ENCODE assay signal across 9 mouse cellular contexts in the genomic region with DNA sequence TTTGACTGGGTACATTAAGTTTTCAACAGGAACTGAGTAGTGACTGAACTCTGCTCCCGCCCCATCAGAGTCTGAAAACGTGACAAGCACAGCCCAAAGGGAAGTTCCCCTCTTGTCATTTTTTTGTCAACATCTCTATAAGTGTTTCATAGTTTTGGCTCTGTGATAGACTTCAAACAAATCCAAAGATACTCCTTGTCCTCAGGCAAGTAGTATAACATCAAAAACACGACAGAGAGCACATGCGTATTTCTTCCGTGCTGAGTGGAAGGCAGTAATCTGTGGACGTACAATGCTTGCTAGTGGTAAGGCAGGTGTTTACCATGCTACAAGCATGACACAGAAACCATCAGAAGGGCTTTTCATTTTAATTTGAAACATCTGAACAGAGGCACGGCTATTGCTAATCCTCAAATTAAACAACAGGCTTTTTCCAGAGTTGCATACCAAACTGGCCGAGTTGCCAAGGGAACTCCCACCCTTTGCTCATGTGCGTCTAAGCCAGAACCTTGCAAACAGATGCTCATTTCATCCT.
DNase-seq lines count a peak whose midpoint lies in the region.
"Had no signal": no experiment of that assay in that cellular context is flagged by ENCODE, and none has a peak within 500 bp of the region (broad histone marks: within the 10 kb centered on the region; RNA-seq: fewer than 3 reads in every experiment).

No protein-coding gene starts in this region.

- DNase-seq in right cerebral cortex, adult 18-20 months = peak; percentile 8
- no peak for DNase-seq in right cerebral cortex, postnatal 10 days (ENCODE audit: low spot score in 2 of 2)
- DNase-seq in T-cell, adult 2 months (ENCODE audit: low spot score) = peak; percentile 75
- DNase-seq in induced T-regulatory cell, adult 2 months (ENCODE audit: low read depth) = peak; percentile 87
- peak; percentile 22 for DNase-seq in skeletal muscle tissue, adult 2 months (ENCODE audit: low read depth, low spot score)
- DNase-seq in urinary bladder, adult 2 months (ENCODE audit: low spot score) = no peak
- DNase-seq in lung, postnatal 4 days = no peak
- DNase-seq: kidney, postnatal 36 days; left cerebral cortex, postnatal 4 days had no signal

Comparison
In these comparisons a context has a peak if more than half of its experiments do, and no peak if none do; other contexts are left out.
1. DNase-seq: peak in right cerebral cortex, adult 18-20 months (single experiment), T-cell, adult 2 months (single experiment), induced T-regulatory cell, adult 2 months (single experiment) and skeletal muscle tissue, adult 2 months (single experiment); none in right cerebral cortex, postnatal 10 days (0 of 2), urinary bladder, adult 2 months (single experiment) and lung, postnatal 4 days (0 of 2).